Mouse (Mus musculus) urinary bladder, postnatal 4 days (tissue): Measurements from ENCODE around the gene Cblc.

Experiments
- DNase-seq, 2 experiments: peaks; one replicate each; pipeline ENCODE4 v3.0.0; 2021 to 2022; ENCODE audit warnings: low spot score in 2 of 2

The Cblc gene

DNA sequence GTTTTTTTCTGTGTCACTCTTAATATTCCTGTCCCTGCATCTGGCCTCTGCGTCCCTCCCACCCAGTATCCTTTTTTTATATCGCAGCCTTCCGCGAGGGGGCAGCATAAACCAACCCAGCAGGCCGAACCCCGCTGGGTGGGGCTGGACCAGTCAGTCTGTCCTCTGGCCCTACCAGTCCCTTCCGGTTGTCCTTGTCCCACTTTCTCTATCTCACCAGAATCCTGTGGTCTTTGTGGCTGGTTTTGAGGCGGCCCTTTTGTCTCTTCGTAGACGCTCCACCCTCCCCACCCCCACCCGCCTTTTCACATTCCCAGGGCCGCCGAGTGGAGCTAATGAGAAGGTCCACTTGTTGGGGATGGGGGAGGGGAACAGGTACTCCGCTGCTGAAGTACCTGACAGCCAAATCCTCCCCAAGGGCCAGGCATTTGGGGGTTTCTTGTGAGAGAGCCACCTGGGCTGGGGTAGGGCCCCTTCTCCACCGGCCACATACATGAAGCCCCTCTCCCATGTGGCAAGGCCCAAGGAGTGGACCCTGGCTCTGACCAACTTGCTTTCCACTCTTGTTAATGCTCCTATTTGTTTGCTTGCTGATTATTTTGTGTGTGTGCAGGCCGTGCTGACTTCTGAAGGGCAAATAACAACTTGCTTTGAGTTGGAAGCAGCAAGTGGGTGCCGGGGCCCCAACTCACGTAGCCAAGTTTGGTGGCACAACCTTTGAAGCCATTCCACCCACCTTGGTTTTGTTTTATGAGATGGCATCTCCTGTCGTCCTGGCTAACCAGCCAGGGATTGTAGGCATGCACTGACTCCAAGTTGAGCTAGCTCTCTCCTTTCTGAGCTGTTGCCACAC is 46.2 kb downstream of the Cblc start, which contains the start of gene Nectin2:
TSS of gene Nectin2 (minus strand) at position 267 of the 853 bp plus-strand sequence.
- DNase-seq, result peak; percentile 88 to 93

DNA sequence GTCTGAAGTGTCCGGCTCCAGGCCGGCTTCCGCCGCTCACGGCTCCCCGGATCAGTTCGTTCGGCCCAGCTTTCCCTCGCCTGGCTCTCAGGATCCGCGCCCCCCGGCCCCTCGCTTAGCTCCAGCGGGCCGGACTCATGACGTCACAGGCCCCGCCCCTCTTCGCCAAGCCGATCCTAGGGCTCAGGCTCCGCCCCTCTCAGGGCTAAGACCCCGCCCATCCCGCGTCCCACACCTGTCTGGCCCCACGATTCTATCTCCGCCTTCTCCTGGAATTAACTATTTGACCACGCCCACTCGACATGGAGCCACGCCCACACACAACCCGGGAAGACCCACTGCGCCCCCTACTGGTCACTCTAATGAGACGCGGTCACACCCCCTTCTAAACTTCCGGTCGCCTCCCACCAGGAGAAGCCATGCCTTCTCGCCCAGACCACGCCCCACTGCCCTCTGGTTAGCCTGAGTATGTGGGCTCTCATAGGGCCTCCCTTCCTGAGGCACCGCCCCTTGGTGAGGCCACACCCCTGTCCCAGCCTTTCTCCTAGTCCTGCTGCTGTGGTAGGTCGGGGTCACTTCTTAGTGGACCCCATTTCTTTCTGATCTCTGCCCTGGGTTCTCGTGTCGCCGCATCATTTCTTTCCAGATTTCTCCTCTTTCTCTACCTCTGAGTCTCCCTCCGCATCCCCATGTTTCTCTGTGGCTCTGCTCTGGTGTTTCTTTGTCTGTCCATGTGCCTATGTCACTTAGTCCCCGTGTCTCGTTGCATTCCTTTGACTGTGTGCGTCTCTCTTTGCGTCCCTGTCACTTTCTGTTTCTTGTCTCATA is 47.0 kb downstream of the Cblc start:
- peak; percentile 97 to 98 for DNase-seq

DNA sequence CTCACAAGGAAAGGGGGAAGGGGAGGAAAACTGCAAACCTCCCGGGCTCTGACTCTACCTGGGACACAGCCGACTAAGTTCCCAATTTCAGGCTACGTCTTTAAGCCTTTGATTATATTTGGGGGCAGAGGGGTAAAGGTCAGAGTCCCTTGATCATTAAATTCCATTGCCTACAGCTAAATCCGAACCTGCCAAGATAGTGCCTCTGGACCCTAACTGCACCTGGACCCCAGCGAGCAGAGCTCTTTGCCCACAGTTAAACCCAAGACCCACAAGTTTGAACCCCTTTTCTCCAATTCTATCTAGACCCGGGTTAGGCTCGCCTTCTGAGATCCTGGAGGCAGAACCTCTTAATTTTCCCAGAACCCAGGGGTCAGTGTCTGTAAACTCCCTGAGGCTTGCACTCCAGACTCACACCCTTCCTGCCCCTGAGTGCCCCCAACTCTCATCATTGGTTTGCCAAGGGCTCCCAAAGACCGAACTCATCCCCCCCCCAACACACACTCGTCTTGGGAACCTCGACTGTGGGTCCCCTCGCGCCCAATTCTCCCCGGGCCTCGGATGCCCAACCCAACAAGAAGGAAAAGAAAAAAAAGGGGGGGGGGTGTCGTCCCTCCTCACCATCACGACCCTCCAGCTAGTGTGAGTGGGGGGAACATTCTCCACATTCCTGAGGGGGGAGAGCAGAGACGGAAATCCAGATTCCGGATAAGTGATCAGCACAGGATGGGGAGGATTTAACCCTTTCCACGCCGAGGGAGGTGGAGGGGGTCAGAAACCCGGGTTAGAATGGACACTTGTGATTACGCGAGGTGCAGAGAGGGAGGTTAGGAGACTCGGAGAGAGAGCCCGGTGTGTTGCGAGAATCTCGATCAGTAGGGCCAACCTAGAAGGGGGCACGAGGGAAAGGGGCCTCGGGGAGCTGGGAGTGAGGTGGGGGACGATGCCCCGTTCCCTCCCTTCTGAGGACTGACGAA is 48.1 kb downstream of the Cblc start:
- no peak for DNase-seq

DNA sequence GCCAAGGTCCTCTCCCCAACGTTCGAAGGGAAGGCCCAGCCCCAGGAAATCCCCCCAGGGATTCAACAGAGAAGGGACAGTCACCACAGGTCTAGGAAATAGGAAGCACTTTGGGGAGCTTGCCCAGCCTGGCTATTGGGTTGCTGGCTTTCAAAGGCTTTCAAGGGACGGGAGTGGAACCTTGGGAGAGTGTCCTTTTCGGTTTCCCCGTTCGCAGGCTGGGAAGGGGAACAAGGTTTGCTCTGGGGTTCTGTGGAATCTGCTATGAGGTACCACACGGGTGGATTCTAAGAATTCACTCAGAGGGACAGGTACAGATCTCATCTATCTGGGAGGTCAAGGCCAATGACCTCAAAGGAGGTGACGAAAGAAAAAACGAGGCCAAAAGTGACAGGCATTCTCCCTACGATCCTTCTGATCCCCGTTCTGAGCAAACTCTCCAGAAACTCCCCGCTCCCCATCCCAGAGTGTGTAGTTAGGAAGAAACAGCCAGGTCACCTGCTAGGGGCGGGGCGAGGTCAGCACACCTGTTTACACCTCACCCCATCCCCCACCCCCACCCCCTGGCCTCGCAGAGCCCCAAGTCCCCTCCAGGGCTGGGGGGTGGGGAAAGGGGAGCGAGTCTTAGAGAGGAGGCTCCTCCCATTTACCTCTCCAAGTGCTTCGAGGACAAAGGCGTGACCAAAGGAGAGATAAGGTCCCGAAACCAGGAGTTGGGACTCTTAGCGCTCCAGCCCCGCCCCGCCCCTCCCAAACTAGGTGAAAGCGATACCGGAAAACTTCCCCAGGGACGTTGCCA is 49.0 kb downstream of the Cblc start:
- no peak for DNase-seq

DNA sequence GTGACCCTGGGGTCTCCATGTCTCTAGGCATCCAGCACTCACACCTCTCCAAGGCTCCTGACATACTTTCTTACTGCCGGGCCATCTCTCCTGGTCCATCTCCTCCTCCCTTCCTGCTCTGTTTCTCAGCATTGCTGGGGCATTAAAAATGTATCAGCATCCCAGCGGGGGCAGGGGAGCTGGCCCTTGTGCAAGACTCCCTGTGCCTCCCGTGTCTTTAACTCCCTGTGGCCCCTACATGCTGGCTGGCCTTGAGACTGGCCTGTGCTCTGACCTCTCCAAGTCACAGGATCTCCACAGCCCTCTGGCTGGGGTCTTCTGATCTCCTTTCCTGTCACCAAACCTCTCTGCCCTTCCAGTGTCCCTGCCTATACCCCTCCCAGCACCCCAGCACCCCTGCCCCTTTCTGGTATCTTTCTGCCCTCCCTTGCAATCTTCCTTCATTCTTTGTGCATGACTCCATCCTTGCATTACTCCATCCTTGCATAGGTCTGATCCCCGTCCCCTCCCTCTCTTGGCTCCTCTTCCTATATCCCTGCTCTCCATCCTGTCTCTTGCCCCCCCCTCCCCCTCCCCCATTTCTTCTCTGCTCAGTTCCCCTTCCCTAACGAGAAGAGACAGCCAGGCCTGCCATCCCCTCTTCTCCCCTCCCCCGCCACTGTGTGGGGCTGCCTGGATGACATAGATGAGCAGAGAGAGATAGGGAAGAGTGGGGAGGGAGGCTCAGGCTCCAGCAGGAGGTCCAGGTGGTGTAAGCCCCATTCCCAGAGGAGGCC is 50.0 kb downstream of the Cblc start:
- no peak for DNase-seq

DNA sequence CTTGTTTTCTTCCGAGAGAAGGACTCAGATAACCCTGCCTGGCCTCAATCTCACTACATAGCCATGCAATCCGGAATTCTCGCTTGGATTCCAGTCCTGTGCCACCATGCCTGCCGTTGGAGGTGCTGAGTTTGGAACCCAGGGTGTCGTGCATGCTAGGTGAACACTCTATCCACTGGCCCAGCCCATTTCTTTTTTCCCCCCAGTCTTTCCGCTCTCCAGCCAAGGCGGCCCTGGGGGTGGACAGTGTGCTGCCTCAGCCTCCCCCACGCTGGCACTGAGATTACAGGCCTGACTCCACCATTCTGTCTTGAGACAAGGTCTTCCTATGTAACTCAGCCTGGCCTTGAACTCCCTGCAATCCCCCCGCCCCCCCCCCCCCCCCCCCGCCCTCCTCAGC is 50.6 kb downstream of the Cblc start:
- DNase-seq, result no peak

DNA sequence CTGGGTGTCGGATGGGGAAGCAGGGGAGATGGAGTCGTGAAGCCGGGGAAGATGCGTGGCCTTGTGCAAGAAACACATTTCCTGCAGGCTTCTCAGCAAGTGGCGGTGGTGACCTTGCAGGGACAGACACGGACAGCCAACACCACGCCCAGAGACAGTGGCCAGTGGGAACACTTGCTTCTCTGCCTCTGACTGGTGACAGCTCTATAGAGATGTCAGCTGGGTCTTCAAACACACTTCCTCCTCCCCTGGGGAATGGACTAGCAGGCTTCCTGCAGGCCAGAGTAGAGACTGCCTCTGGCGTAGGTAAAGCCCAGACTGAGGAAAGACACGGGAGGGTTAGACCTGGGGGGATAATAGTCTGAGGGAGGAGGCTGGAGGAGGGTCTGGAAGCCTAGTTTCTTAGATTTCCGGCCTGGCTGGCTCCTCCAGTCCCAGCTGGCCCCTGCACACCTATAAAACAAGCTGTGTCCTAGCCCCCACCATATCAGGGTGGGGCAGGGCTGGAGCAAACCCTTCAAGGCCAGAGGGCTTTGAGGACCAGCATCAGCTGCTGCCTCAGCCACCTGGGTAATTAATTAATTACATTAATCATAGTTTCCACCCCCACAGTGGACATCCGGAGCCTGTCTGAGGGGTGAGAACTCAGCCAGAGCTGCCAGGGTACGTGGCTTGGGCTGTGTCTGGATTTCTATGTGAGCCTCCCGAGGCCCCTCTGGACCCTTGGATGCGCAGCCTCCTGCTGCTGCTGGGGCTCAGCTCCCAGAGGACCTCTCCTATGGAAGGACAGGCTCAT is 51.8 kb downstream of the Cblc start:
- no peak for DNase-seq

DNA sequence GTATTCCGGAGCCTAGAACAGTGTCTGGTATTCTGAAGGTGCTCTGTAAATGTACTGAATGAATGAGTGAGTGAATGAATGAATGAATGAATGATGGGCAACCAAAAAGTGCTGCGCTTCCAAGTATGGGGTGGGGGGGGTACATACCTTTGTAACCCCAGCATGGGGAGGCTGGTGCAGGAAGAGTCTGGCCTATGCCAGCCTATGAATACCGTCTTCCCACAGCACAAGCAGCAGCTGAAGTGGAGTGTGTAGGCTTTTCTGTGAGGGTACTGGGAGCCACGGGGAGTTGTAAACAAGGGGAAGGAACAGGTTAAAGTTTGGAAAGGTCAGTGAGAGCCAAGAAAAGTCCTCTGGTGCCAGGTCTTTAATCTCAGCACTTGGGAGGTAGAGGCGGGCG is 52.8 kb downstream of the Cblc start:
- no peak for DNase-seq

DNA sequence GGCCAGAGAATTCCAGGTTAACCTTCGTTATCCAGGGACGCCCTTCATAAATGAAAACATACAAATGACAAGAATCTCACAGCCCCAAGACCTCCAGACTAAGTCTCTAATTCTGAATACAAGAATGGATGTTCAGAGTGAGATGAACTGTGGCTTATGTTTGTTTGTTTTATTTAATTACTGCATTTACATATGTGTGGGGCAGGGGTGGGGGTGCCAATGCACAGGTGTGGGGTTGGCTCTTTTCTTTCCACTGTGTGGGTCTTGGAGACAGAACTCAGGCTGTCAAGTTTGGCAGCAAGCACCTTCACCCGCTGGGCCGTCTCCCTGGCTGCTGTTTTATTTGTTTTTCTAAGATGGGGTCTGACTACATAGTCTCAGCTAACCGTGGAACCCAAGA is 54.1 kb downstream of the Cblc start:
- DNase-seq, result no peak

DNA sequence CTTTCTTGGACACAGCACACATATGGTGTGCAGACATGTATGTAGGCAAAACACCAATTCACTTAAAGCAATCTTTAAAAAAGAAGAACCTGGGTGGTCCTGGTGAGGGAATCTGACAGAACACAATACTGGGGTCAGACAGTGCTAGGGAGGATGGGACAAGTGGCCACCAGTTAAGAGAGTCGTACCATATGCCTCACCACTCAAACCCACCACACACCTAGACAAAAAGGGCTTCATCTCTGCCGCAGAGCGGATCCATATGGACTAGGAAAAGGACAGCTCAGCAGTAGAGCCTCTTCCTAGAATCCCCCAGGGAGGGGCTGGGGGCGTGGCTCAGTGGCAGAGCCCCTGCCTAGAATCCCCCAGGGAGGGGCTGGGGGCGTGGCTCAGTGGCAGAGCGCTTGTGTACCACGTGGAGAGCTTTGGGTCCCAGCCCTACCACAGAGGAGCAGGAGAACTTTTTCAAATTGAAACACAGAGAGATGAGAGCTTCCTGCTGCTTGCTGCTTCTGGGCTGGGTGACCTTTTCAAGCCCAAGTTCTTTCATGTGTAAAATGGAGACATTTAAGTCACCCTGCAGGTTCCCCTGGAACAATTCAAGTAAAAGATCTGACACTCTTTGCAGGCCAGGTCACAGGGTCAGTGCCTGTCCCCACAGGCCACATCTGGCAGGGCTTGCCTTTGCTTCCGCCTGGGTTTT is 55.1 kb downstream of the Cblc start:
- peak in 1 of 2 experiments; percentile 54 for DNase-seq

DNA sequence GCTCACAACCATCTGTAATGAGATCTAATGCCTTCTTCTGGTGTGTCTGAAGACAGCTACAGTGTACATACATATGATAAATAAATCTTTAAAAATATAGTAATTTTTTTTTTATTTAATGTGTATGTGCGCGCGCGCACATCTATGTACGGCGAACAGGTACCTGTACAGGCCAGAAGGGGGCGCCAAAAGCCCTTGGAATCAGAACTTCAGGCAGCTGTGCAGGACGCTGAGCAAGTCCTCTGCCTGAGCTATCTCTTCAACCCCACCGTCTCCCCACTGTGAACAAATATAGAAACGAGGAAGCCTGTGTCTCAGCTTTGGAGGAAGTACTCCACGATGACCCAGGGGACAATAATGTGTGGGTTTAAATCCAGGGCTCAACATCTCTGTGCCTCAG is 56.3 kb downstream of the Cblc start:
- DNase-seq, result no peak

DNA sequence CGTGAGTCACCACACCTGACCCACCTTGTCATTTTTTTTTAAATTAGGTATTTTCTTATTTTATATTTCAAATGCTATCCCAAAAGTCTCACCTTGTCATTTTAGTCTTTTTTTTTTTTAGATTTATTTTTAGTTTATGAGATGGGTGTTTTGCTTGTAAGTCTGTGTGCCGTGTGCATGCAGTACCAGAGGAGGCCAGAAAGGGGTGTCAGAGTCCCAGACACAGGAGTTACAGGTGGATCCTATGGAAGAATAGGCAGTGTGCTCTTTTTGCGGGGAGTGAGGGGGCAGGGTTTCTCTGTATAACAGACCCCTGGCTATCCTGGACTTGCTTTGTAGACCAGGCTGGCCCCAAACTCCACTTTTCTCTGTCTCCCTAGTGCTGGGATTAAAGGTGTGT is 57.8 kb downstream of the Cblc start:
- DNase-seq, result no peak

DNA sequence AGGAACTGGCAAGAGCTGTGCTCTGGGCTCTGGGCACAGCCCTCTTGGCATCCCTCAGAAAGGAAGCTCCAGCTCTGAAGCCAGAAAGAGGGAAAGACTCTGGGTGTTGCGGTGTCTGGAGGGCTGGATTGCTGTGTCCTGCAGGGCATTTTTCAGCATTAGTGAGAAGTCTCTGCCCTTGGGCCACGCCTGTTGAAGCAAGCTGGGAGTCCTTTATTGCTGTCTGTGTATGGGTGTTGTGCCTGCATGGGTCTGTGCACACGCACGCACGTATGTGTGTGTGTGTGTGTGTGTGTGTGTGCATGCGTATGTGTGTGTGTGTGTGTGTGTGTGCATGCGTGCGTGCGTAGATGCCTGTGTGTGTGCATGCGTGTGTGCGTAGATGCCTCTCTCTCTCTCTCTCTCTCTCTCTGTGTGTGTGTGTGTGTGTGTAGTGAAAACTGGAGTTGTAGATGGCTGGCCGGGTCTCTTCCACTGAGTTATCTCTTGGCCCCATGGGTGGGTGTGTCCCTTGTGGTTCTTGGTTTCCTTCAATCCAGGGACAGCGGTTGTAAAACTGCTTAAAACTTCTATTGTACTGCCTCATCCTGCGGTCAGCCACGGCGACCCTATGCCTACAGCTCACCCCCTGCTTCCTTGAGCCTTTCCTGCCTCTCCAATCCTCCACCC is 60.1 kb downstream of the Cblc start:
- DNase-seq, result no peak

DNA sequence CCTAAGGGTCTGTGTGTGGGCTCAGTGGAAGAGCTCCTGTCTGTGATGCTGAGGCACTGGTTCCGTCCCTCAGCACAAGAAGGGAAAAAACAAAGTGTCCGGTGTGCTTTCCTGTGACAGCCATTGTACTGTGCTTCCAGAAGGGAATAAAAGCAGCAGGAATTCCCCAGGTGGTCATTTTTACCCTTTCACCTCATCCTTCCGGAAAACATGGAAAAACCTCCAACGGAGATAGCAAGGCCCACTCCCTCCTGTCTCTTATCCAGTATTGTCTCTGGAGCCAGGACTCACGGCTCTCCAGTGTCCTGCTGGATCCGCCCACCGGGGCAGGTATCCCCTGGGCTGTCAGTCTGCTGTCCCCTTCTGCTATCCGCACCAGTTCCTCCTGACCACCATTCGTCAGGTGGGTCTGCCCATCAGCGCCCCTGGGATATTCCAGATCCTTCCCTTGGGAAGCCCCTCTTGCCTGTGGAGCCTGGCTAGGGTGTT is 62.4 kb downstream of the Cblc start:
- no peak for DNase-seq
